Mouse (Mus musculus): ENCODE results near the gene Vmn2r39. TPM values are rescaled to one million over a fixed set of nuclear protein-coding genes. Genes with fewer than 3 reads are reported as not detected.
"Not testable (repeated sequence)": the region's sequence is repeated elsewhere in the genome, so short reads cannot be mapped to it uniquely, and the experiment has no call there.

Vmn2r39 gene
- not detected in 2 replicates for total RNA-seq (2017)

- ATAC-seq (replicated peaks; ENCODE audit: low read depth, poor library complexity, severe bottlenecking), result not testable (repeated sequence)
Observed at GRCm38 (mm10) chr7:9030698-9031097, at the start of gene Vmn2r39. Vmn2r39 (minus strand) TSS chr7:9030798.

DNA sequence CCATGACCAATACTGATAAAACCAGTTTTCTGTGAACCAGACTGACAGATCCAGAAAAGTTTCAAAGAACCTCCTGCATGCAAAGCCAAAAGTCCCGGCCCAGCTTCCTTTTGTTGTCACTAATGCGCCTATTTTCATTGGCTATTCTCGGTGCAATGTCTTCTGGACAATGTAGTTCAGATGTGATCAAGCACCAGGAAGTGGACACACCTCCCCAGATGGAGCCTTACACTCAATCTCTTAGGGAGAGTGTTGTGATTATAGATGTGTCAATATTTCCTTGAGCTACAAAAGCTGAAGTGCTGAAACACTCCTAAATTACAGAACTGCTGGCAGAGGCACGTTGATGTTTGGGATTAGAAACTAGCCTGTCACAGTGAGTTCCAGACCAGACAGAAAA is 34.8 kb upstream of the Vmn2r39 start:
- not testable (repeated sequence) for ATAC-seq (replicated peaks; ENCODE audit: low read depth, poor library complexity, severe bottlenecking)

Other genes starting within 250 kb of the Vmn2r39 start
- not detected in 2 replicates for gene Vmn2r40, start 99.4 kb downstream of the Vmn2r39 start, total RNA-seq (2017)
- gene Vmn2r38, start 67.1 kb upstream of the Vmn2r39 start, total RNA-seq (2017), result not detected in 2 replicates
- gene Vmn2r37, start 192.9 kb upstream of the Vmn2r39 start, total RNA-seq (2017), result not detected in 2 replicates